Mouse (Mus musculus): Measurements from ENCODE around the gene Icam2. TPM values are rescaled to one million over a fixed set of nuclear protein-coding genes. Genes with fewer than 3 reads are reported as not detected.
"Not testable (repeated sequence)": the region's sequence is repeated elsewhere in the genome, so short reads cannot be mapped to it uniquely, and the experiment has no call there.

Gene Icam2
- polyA plus RNA-seq, 1 experiment from 2014 or later: 24.5 TPM

DNA sequence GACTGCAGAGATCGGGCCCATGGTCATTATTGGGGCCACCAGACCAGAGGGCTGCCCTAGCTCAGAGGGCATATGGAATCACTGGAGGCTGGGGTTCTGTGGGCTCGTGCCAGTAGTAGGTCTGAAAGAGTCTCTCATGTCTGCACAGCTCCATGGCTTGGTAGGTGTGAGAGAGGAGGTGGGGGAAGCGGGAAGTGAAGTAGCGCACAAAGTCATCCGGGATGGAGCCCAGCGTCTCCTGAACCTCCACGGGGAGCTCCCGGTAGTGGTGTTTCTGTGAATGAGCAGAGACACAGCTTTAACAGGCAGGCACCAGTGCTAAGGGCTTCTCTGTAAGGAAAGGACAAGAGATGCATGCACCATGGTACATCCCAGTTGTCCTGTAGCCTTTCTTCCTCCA lies 10.6 kb upstream of the Icam2 start:
- 91% methylated on average over 8 of the region's 8 CpGs for WGBS
- Histone ChIP-seq H3K4me2 (ENCODE audit: low read depth, severe bottlenecking) (no peak overlapping the region), H3K27ac (replicated peaks; ENCODE audit: low read depth, low read length) (no peak overlapping the region), H3K36me3 (ENCODE audit: control insufficient read depth, insufficient read depth, low read length) (peaks cover 3% of the 10 kb centered on the region; the same call in 1 of the 2 replicates), H3K4me1 (ENCODE audit: control insufficient read depth, insufficient read depth, low read length) (no peaks in the 10 kb centered on the region), H3K9me3 (ENCODE audit: control insufficient read depth, low read length) (no peaks in the 10 kb centered on the region), H3K9ac (ENCODE audit: low read length) (no peak overlapping the region), H3K27me3 (ENCODE audit: control insufficient read depth, insufficient read depth, low read length) (no peaks in the 10 kb centered on the region), H3K4me3 (ENCODE audit: low read depth, low read length) (no peak overlapping the region)
- ATAC-seq (ENCODE audit: insufficient number of reproducible peaks, low FRiP score, low TSS enrichment, low read depth) (no peak), DNase-seq (ENCODE audit: low spot score) (no peak)

- no peak for DNase-seq (ENCODE audit: low spot score)
- Histone ChIP-seq H3K4me2 (ENCODE audit: low read depth, severe bottlenecking) (no peak overlapping the region), H3K4me1 (ENCODE audit: control insufficient read depth, insufficient read depth, low read length) (no peaks in the 10 kb centered on the region), H3K27ac (replicated peaks; ENCODE audit: low read depth, low read length) (no peak overlapping the region), H3K27me3 (ENCODE audit: control insufficient read depth, insufficient read depth, low read length) (no peaks in the 10 kb centered on the region), H3K4me3 (ENCODE audit: low read depth, low read length) (no peak overlapping the region), H3K9me3 (ENCODE audit: control insufficient read depth, low read length) (no peaks in the 10 kb centered on the region), H3K36me3 (ENCODE audit: control insufficient read depth, insufficient read depth, low read length) (no peaks in the 10 kb centered on the region), H3K9ac (ENCODE audit: low read length) (no peak overlapping the region)
- ATAC-seq (ENCODE audit: insufficient number of reproducible peaks, low FRiP score, low TSS enrichment, low read depth): no peak
- 90% methylated on average over 3 of the region's 3 CpGs for WGBS
Measured at GRCm38 (mm10) chr11:106397656-106398055, 9.8 kb upstream of the Icam2 start.

DNA sequence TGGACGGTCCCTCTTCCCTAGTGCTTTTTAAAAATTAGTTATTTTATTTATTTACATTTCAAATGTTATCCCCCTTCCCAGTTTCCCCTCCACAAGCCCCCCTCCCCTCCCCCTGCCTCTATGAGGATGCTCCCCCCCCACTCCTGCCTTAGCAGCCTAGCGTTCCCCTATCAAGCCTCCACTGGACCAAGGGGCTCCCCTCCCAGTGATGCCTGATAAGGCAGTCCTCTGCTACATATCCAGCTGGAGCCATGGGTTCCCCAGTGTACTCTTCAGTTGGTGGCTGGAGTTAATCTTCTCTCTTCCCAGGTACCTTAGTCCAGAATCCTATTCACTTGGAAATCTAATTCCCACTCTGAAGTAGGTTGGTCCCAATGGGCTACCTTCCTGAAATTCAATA lies 6.2 kb upstream of the Icam2 start:
- H3K9ac ChIP-seq (ENCODE audit: low read length); H3K27ac ChIP-seq (replicated peaks; ENCODE audit: low read depth, low read length); ATAC-seq (ENCODE audit: insufficient number of reproducible peaks, low FRiP score, low TSS enrichment, low read depth); H3K9me3 ChIP-seq (ENCODE audit: control insufficient read depth, low read length); H3K27me3 ChIP-seq (ENCODE audit: control insufficient read depth, insufficient read depth, low read length); H3K36me3 ChIP-seq (ENCODE audit: control insufficient read depth, insufficient read depth, low read length); H3K4me2 ChIP-seq (ENCODE audit: low read depth, severe bottlenecking); H3K4me3 ChIP-seq (ENCODE audit: low read depth, low read length); H3K4me1 ChIP-seq (ENCODE audit: control insufficient read depth, insufficient read depth, low read length); DNase-seq (ENCODE audit: low spot score): not testable (repeated sequence)
- WGBS: 84% methylated on average over 2 of the region's 2 CpGs

DNA sequence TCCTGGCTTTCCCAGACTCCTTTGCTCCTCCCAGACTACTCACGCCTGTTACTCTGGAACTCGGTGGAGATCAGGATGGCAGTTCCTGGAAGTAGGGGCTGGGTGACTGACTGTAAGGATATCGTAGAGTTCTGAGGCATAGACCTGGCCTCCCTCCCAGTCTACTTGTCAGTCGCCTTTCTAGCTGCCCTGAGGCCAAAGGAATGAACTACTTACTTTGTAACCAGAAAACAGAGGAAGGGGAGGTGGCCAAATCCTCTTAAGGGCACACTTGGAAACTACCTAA lies 5.4 kb upstream of the Icam2 start:
- Histone ChIP-seq H3K36me3 (ENCODE audit: control insufficient read depth, insufficient read depth, low read length) (no peaks in the 10 kb centered on the region), H3K9ac (ENCODE audit: low read length) (no peak overlapping the region), H3K9me3 (ENCODE audit: control insufficient read depth, low read length) (no peaks in the 10 kb centered on the region), H3K27me3 (ENCODE audit: control insufficient read depth, insufficient read depth, low read length) (no peaks in the 10 kb centered on the region), H3K27ac (replicated peaks; ENCODE audit: low read depth, low read length) (no peak overlapping the region), H3K4me3 (ENCODE audit: low read depth, low read length) (no peak overlapping the region), H3K4me1 (ENCODE audit: control insufficient read depth, insufficient read depth, low read length) (no peaks in the 10 kb centered on the region), H3K4me2 (ENCODE audit: low read depth, severe bottlenecking) (no peak overlapping the region)
- 65% methylated on average over 4 of the region's 4 CpGs for WGBS
- ATAC-seq (ENCODE audit: insufficient number of reproducible peaks, low FRiP score, low TSS enrichment, low read depth) (no peak), DNase-seq (ENCODE audit: low spot score) (no peak)

DNA sequence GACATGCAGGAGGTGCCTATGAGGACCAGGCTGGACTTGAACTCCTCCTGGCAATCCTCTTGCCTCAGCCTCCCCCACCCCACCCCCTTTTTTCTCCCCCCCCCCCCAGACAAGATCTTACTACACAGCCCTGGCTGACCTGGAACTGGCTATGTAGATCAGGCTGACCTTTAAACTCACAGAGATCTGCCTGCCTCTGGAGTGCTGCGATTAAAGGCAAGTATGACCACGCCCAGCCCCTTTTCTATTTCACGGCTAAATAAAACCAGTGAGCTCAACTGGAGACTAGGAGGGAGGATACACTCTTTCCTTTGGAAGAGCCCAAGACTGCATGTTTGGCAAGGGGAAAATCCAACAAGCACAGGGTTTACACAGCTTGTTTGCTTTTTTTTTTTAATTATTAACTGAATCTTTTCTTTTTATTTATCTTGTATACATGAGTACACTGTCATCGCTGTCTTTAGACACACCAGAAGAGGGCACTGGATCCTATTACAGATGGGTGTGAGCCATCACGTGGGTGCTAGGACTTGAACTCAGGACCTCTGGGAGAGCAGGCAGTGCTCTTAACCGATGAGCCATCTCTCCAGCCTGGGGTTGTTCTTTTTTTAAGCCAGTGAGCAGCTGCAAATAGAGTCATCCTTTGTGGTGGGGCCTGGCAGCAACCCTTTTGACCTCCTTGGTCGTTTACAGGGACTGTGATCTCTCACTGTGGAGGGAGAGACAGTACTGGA lies 4.9 kb upstream of the Icam2 start:
- Histone ChIP-seq H3K9ac (ENCODE audit: low read length) (no peak overlapping the region), H3K27ac (replicated peaks; ENCODE audit: low read depth, low read length) (no peak overlapping the region), H3K36me3 (ENCODE audit: control insufficient read depth, insufficient read depth, low read length) (no peaks in the 10 kb centered on the region), H3K4me1 (ENCODE audit: control insufficient read depth, insufficient read depth, low read length) (no peaks in the 10 kb centered on the region), H3K4me3 (ENCODE audit: low read depth, low read length) (no peak overlapping the region), H3K27me3 (ENCODE audit: control insufficient read depth, insufficient read depth, low read length) (no peaks in the 10 kb centered on the region), H3K9me3 (ENCODE audit: control insufficient read depth, low read length) (no peaks in the 10 kb centered on the region), H3K4me2 (ENCODE audit: low read depth, severe bottlenecking) (no peak overlapping the region)
- no peak for DNase-seq (ENCODE audit: low spot score)
- ATAC-seq (ENCODE audit: insufficient number of reproducible peaks, low FRiP score, low TSS enrichment, low read depth): no peak
- 69% methylated on average over 7 of the region's 7 CpGs for WGBS

DNA sequence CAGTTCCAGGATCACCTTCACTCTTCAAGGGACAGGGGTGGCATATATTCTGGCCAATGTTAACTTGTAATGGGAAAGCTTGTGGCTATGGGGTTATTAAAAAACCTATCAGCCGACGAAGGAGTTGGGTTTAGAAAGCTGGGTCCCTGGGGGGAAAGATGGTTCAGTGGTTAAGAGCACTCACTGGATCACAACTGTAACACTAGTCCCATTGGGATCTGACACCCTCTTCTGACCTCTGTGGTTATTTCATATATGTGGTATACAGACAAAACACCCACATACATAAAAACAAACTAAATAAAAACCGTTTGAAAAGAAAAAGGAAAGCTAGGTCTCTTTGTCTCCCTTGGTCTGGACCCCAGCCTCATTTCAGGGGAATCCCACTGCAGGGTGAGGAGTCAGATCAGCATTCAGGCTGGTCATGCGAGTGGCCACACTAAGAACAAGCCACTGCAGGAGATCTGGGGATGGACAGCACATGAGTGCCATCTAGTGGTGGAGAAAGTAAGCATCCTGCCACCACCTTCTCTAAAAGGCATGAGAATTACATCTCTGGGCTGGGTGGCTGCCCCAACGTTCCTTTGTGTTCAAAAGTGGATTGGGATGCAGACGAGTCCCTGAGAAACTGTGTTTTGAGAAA lies 3.8 kb upstream of the Icam2 start:
- DNase-seq (ENCODE audit: low spot score) (peak; percentile 84), ATAC-seq (ENCODE audit: insufficient number of reproducible peaks, low FRiP score, low TSS enrichment, low read depth) (no peak; the same call in 1 of the 2 replicates)
- 32% methylated on average over 6 of the region's 6 CpGs for WGBS
- Histone ChIP-seq H3K27ac (replicated peaks; ENCODE audit: low read depth, low read length) (no peak overlapping the region), H3K36me3 (ENCODE audit: control insufficient read depth, insufficient read depth, low read length) (no peaks in the 10 kb centered on the region), H3K9ac (ENCODE audit: low read length) (no peak overlapping the region), H3K9me3 (ENCODE audit: control insufficient read depth, low read length) (no peaks in the 10 kb centered on the region), H3K4me3 (ENCODE audit: low read depth, low read length) (no peak overlapping the region), H3K4me2 (ENCODE audit: low read depth, severe bottlenecking) (no peak overlapping the region), H3K4me1 (ENCODE audit: control insufficient read depth, insufficient read depth, low read length) (no peaks in the 10 kb centered on the region), H3K27me3 (ENCODE audit: control insufficient read depth, insufficient read depth, low read length) (no peaks in the 10 kb centered on the region)

GRCm38 (mm10) chr11:106390757-106391156 lies 2.9 kb upstream of the Icam2 start:
- no peaks in the 10 kb centered on the region for H3K27me3 ChIP-seq (ENCODE audit: control insufficient read depth, insufficient read depth, low read length)
- no peak overlapping the region for H3K27ac ChIP-seq (replicated peaks; ENCODE audit: low read depth, low read length)
- H3K9ac ChIP-seq (ENCODE audit: low read length): no peak overlapping the region
- H3K4me2 ChIP-seq (ENCODE audit: low read depth, severe bottlenecking): no peak overlapping the region
- ATAC-seq (ENCODE audit: insufficient number of reproducible peaks, low FRiP score, low TSS enrichment, low read depth) (no peak), DNase-seq (ENCODE audit: low spot score) (no peak)
- H3K4me1 ChIP-seq (ENCODE audit: control insufficient read depth, insufficient read depth, low read length): no peaks in the 10 kb centered on the region
- no peaks in the 10 kb centered on the region for H3K9me3 ChIP-seq (ENCODE audit: control insufficient read depth, low read length)
- whole genome bisulfite sequencing: 60% methylated on average over 3 of the region's 3 CpGs
- H3K36me3 ChIP-seq (ENCODE audit: control insufficient read depth, insufficient read depth, low read length): no peaks in the 10 kb centered on the region
- H3K4me3 ChIP-seq (ENCODE audit: low read depth, low read length): no peak overlapping the region

- no peaks in the 10 kb centered on the region for H3K36me3 ChIP-seq (ENCODE audit: control insufficient read depth, insufficient read depth, low read length)
- DNase-seq (ENCODE audit: low spot score) (no peak), ATAC-seq (ENCODE audit: insufficient number of reproducible peaks, low FRiP score, low TSS enrichment, low read depth) (no peak)
- 33% methylated on average over 3 of the region's 3 CpGs for WGBS
- H3K9me3 ChIP-seq (ENCODE audit: control insufficient read depth, low read length): no peaks in the 10 kb centered on the region
- no peak overlapping the region for H3K27ac ChIP-seq (replicated peaks; ENCODE audit: low read depth, low read length)
- no peak overlapping the region for H3K4me3 ChIP-seq (ENCODE audit: low read depth, low read length)
- no peaks in the 10 kb centered on the region for H3K27me3 ChIP-seq (ENCODE audit: control insufficient read depth, insufficient read depth, low read length)
- no peak overlapping the region for H3K9ac ChIP-seq (ENCODE audit: low read length)
- H3K4me2 ChIP-seq (ENCODE audit: low read depth, severe bottlenecking): no peak overlapping the region
- no peaks in the 10 kb centered on the region for H3K4me1 ChIP-seq (ENCODE audit: control insufficient read depth, insufficient read depth, low read length)
Measured at GRCm38 (mm10) chr11:106389611-106390010, 1.7 kb upstream of the Icam2 start.

DNA sequence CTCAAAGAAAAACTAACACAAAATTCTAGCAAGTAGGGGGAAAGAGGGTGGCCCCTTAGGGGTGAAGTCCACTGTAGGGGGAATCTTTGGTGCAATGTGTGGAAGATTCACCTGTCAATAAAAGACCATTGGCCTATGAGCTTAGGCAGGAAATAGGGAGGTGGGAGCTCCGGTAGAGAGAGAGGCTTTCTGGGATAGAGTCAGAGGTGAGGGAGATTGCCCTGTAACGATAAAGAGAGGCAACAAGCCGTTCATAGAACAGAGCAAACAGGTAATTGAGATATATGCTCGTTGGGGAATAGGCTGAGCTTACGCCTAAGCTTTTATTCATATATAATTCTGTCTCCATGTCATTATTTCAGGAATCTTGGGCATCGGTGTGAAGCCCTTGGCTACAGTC lies 855 bp downstream of the Icam2 start:
- H3K27ac ChIP-seq (replicated peaks; ENCODE audit: low read depth, low read length): no peak overlapping the region
- H3K4me3 ChIP-seq (ENCODE audit: low read depth, low read length): no peak overlapping the region
- WGBS: 83% methylated on average over 6 of the region's 6 CpGs
- H3K4me1 ChIP-seq (ENCODE audit: control insufficient read depth, insufficient read depth, low read length): no peaks in the 10 kb centered on the region
- no peak for ATAC-seq (ENCODE audit: insufficient number of reproducible peaks, low FRiP score, low TSS enrichment, low read depth)
- H3K27me3 ChIP-seq (ENCODE audit: control insufficient read depth, insufficient read depth, low read length): no peaks in the 10 kb centered on the region
- H3K9me3 ChIP-seq (ENCODE audit: control insufficient read depth, low read length): no peaks in the 10 kb centered on the region
- DNase-seq (ENCODE audit: low spot score): no peak
- H3K4me2 ChIP-seq (ENCODE audit: low read depth, severe bottlenecking): no peak overlapping the region
- H3K9ac ChIP-seq (ENCODE audit: low read length): no peak overlapping the region
- H3K36me3 ChIP-seq (ENCODE audit: control insufficient read depth, insufficient read depth, low read length): no peaks in the 10 kb centered on the region
